Mouse (Mus musculus) stomach, postnatal 0 days (tissue): Measurements from ENCODE around the gene Rhebl1. TPM values are rescaled to one million over a fixed set of nuclear protein-coding genes. Genes with fewer than 3 reads are reported as not detected.

Experiments used
- ATAC-seq: fragments of 200-750 bp; cut with Nextera tagmentation; 2 replicates; pipeline ENCODE4 v1.8.0; 2017; ENCODE audit not compliant: low FRiP score, low TSS enrichment
- DNase-seq: peaks from one replicate; pipeline ENCODE4 v3.0.0-alpha.2; 2016; ENCODE audit warnings: low spot score
- H3K27ac ChIP-seq: fragments of 300-500 bp; sonication (generic); replicated peaks from 2 replicates; pipeline ENCODE4 v1.5.1; 2014; ENCODE audit warnings: mild to moderate bottlenecking, control low read depth
- H3K27me3 ChIP-seq: fragments of 300-500 bp; sonication (generic); 2 replicates; pipeline ENCODE4 v1.6.1; 2014; ENCODE audit warnings: low read length; ENCODE audit not compliant: control insufficient read depth, insufficient read depth
- H3K36me3 ChIP-seq: fragments of 300-500 bp; sonication (generic); 2 replicates; pipeline ENCODE4 v1.6.1; 2014; ENCODE audit warnings: low read length, mixed read lengths; ENCODE audit not compliant: control insufficient read depth, insufficient read depth
- H3K4me1 ChIP-seq: fragments of 300-500 bp; sonication (generic); replicated peaks from 2 replicates; pipeline ENCODE4 v1.6.1; 2014; ENCODE audit warnings: antibody characterized with exemption; ENCODE audit not compliant: control insufficient read depth, insufficient read depth
- H3K4me2 ChIP-seq: fragments of 300-500 bp; sonication (generic); replicated peaks from 2 replicates; pipeline ENCODE4 v1.6.1; 2014; ENCODE audit warnings: low read depth, mild to moderate bottlenecking, control low read depth, moderate library complexity
- H3K4me3 ChIP-seq: fragments of 300-500 bp; sonication (generic); 2 replicates; pipeline ENCODE4 v1.5.1; 2014; ENCODE audit warnings: low read depth, low read length, control low read depth
- H3K9ac ChIP-seq: fragments of 300-500 bp; sonication (generic); 2 replicates; pipeline ENCODE4 v1.6.1; 2014; ENCODE audit warnings: mild to moderate bottlenecking, low read length, control low read depth, mixed read lengths
- H3K9me3 ChIP-seq: fragments of 300-500 bp; sonication (generic); 2 replicates; pipeline ENCODE4 v1.6.1; 2016; ENCODE audit warnings: low read length; ENCODE audit not compliant: control insufficient read depth
- CTCF ChIP-seq: IDR thresholded peaks from 2 replicates; pipeline ENCODE4 v1.5.1; 2016; ENCODE audit warnings: antibody characterized with exemption, low read depth, mild to moderate bottlenecking, moderate library complexity
- EP300 ChIP-seq: optimal IDR thresholded peaks from 2 replicates; pipeline ENCODE3; 2016; ENCODE audit warnings: antibody characterized with exemption
- WGBS: fragments of 180-500 bp; shearing (Covaris S2); extraction: QIAGEN DNeasy Blood & Tissue Kit; methylation state at CpG from one replicate; pipeline ENCODE4 v1.1.7; 2014; 5-methylcytosine and 5-hydroxymethylcytosine counted together
- polyA plus RNA-seq: library from polyadenylated mRNA; unstranded; fragments of >200 nt; fragmentation: Nextera tagmentation; extraction: Ambion mirVana; gene quantifications from 2 replicates; pipeline ENCODE4 v1.2.1, GENCODE M21; 2015

Rhebl1 gene
- polyA plus RNA-seq, 1 experiment from 2014 or later, result 4.1 TPM

GRCm38 (mm10) chr15:98839161-98839560 lies 55.2 kb downstream of the Rhebl1 start:
- 94% methylated on average over 14 of the region's 14 CpGs for WGBS
- Histone ChIP-seq H3K36me3 (peaks cover 66% of the 10 kb centered on the region), H3K9ac (no peak overlapping the region), H3K4me3 (no peak overlapping the region), H3K9me3 (no peaks in the 10 kb centered on the region), H3K4me2 (no peak overlapping the region), H3K4me1 (no peaks in the 10 kb centered on the region), H3K27ac (no peak overlapping the region), H3K27me3 (no peaks in the 10 kb centered on the region)
- TF ChIP-seq CTCF, result no peak
- TF ChIP-seq EP300, result no peak
- ATAC-seq (no peak), DNase-seq (no peak)

- Histone ChIP-seq H3K4me1 (no peaks in the 10 kb centered on the region), H3K4me2 (no peak overlapping the region), H3K9me3 (no peaks in the 10 kb centered on the region), H3K9ac (no peak overlapping the region), H3K27ac (no peak overlapping the region), H3K36me3 (peaks cover 66% of the 10 kb centered on the region), H3K27me3 (no peaks in the 10 kb centered on the region), H3K4me3 (no peak overlapping the region)
- peak; percentile 21; the same call in 1 of the 2 replicates for ATAC-seq
- 69% methylated on average over 4 of the region's 4 CpGs for WGBS
- TF ChIP-seq CTCF (no peak), EP300 (no peak)
- DNase-seq, result no peak
These were observed 56.6 kb downstream of the Rhebl1 start for GRCm38 (mm10) chr15:98837743-98838103.

DNA sequence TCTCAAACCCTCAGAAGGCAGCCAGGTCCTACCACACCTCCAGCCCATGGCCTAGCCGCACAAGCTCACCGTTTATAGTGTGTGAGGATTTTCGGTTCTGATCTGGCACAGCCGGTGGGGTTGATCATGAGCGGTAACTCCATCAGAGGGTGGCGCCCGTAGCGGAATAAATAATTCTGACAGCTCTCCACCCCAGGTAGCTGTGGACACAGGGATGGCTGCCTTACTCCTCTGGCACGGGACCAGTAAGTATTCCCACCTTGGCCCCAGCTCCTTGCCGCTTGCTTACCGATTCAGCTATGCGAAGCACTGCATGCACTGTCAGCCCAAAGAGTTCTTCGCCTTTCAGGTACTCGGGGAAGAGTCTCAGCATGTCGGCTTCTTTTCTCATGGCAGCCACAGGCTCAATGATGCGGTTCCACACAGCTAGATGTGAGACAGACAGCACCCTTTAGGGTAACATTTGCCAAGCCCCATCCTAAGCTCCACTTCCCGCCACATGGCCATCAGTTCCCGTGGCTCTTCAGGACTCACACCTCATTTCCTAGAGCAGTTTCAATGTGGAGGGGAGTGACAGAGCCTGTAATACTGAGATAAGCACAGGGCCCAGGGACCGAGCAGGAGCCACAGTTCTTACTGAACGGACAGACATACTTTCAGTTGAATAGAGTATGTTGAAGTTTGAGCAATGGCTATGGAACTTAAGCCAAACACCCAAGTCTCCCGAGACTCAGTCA lies 57.2 kb downstream of the Rhebl1 start:
- Histone ChIP-seq H3K27ac (no peak overlapping the region), H3K9ac (no peak overlapping the region), H3K4me2 (no peak overlapping the region), H3K4me1 (no peaks in the 10 kb centered on the region), H3K27me3 (no peaks in the 10 kb centered on the region), H3K9me3 (no peaks in the 10 kb centered on the region), H3K4me3 (no peak overlapping the region), H3K36me3 (peaks cover 66% of the 10 kb centered on the region)
- 87% methylated on average over 21 of the region's 21 CpGs for WGBS
- TF ChIP-seq CTCF, result no peak
- TF ChIP-seq EP300, result no peak
- no peak for ATAC-seq
- DNase-seq, result no peak

- Histone ChIP-seq H3K27me3 (no peaks in the 10 kb centered on the region), H3K4me2 (no peak overlapping the region), H3K4me1 (no peaks in the 10 kb centered on the region), H3K9me3 (no peaks in the 10 kb centered on the region), H3K36me3 (peaks cover 49% of the 10 kb centered on the region), H3K4me3 (no peak overlapping the region), H3K27ac (no peak overlapping the region), H3K9ac (no peak overlapping the region)
- TF ChIP-seq CTCF, result no peak
- TF ChIP-seq EP300, result no peak
- DNase-seq (no peak), ATAC-seq (no peak)
- 88% methylated on average over 14 of the region's 14 CpGs for WGBS
These were observed 59.0 kb downstream of the Rhebl1 start for GRCm38 (mm10) chr15:98835291-98835690.

DNA sequence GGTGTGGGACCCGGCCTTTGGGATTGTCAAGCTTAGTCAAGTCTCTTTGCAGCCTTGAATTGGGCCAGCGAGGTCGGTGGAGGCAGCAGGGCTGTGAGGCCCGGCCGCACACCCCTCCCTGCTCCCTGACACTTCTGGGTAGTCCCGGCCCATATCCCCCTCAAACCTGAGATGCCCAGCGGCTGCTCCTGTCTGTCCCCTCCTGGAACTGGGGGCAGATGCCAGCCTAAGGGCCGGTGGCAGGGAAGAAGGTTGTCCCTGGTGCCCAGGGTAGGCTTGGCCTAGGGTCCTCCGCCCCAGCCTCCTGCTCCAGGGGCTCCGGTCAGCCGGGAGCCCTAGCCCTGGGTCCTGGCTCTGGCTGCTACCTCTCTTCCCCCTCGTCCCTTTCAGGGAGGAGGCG lies 60.3 kb downstream of the Rhebl1 start:
- no peak for ATAC-seq
- TF ChIP-seq EP300 (no peak), CTCF (no peak)
- H3K36me3 ChIP-seq, result peaks cover 39% of the 10 kb centered on the region
- DNase-seq, result no peak
- H3K27me3 ChIP-seq, result no peaks in the 10 kb centered on the region
- H3K9me3 ChIP-seq, result no peaks in the 10 kb centered on the region
- H3K4me1 ChIP-seq, result no peaks in the 10 kb centered on the region; the same call in 1 of the 2 replicates
- H3K4me2 ChIP-seq, result no peak overlapping the region
- H3K4me3 ChIP-seq, result no peak overlapping the region
- 0 out of 2 replicates have a peak overlapping the region, but pooled peaks have one; percentile 13 for H3K9ac ChIP-seq
- no peak overlapping the region for H3K27ac ChIP-seq
- WGBS, result 88% methylated on average over 9 of the region's 13 CpGs

- Histone ChIP-seq H3K9ac (no peak overlapping the region), H3K4me2 (no peak overlapping the region), H3K27ac (no peak overlapping the region), H3K27me3 (no peaks in the 10 kb centered on the region), H3K4me3 (no peak overlapping the region), H3K4me1 (no peaks in the 10 kb centered on the region; the same call in 1 of the 2 replicates), H3K36me3 (peaks cover 37% of the 10 kb centered on the region), H3K9me3 (no peaks in the 10 kb centered on the region)
- DNase-seq (no peak), ATAC-seq (no peak)
- WGBS, result 84% methylated on average over 11 of the region's 11 CpGs
- TF ChIP-seq EP300 (no peak), CTCF (no peak)
These were observed 61.1 kb downstream of the Rhebl1 start for GRCm38 (mm10) chr15:98833281-98833680.
